Mouse (Mus musculus) frontal cortex, postnatal 25 days (tissue): ENCODE data around the gene Nelfb.

Experiments
- DNase-seq, 2 experiments: peaks; one replicate each; pipeline ENCODE4 v3.0.0; 2022; ENCODE audit warnings: low spot score in 2 of 2

Gene Nelfb

GRCm38 (mm10) chr2:25175690-25176078, 35.6 kb downstream of the Nelfb start:
- no peak for DNase-seq

- no peak for DNase-seq
These were observed 36.2 kb downstream of the Nelfb start for GRCm38 (mm10) chr2:25174866-25175689.

- DNase-seq, result no peak
These were observed 37.5 kb downstream of the Nelfb start for GRCm38 (mm10) chr2:25173821-25174220.

- DNase-seq, result no peak
These were observed 38.7 kb downstream of the Nelfb start for GRCm38 (mm10) chr2:25172629-25173028.

DNA sequence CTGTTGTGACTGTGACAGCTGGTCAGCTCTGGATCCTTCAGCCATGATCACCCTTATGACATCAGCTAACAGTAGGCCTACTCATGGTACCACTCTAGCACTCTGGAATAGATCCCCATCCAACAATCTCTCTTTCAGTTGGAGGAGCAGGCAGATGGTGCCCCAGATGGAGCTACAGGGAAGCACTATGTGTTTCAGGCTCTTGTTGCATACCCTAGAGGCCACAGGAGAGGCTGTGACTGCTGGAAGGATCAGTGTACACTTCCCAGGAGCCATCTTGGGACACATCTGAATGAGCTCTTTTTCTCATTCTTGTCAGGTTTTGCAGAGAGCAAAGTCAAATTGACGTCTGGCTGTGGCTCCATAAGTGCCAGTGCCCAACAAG, 39.5 kb downstream of the Nelfb start:
- no peak for DNase-seq

DNA sequence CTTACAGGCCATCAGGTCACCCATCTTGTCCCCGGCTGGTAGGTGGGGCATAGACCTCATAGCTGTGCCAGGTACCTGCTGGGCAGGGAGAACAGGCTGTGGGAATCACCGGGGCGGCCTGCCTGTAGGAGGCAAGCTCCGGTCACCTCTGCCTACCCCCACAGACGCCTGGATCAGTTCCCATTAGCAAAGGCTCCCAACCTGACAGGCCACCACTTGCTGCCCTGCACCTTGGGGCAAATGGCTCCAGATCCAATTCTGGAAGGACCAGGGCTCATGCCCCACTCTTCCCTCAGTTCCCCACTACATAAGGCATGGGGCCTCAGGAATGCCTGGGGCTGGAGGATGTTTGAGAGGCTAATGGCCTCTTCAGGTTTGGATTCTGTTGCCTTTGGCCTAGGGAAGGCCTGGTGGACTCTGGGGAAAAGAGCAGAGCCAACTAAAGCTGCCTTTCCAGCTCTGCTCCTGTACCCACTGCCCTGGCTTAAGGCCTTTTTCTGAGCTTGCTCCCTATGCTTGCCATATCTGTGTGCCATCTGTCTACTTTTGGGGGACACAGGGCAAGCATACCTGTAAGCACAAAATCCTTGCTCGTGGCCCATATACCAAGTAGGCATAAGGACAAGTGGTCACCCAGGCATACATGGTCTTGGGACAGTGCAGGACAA, 40.1 kb downstream of the Nelfb start:
- no peak for DNase-seq

DNA sequence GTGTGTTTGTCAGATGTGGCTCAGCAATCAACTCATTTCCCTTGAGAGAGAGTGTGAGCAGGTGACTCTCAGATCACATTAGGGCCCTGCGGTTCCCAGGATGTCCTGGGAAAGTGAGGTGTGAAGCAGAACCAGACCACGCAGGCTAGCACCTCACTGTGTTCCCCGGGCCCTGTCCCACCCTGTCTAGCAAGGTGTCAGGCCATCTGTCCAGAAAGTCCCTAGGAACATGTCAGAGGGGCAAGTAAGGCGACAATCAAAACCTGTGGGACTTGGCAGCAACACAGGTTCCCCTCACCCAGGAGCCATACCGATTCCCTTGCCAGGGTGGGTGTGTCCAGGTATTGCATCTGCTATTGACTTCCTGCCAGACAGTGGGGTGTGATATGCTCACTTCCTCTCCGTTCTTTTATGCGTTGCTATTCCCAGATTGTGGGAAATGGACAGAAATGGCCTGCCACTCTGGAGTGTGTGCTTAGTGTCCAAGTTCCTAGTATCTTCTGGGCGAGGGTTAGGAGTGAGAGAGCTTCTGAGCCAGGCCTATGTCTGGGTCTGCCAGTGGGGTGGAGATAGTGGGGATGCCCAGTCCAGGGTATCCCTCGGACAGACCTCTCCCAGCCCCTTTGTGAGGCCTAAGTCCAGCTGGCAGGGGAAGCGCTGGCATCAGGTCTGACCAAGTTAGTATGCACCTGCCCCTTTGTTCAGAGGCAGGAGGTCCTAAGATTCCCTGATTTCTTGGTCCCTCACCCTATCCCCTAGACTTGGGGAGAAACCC, 40.8 kb downstream of the Nelfb start:
- no peak for DNase-seq

- DNase-seq, result no peak
These were observed 41.5 kb downstream of the Nelfb start for GRCm38 (mm10) chr2:25169778-25170177.

- DNase-seq, result no peak
These were observed 42.7 kb downstream of the Nelfb start for GRCm38 (mm10) chr2:25168665-25168978.

- peak in 1 of 2 experiments; percentile 8 for DNase-seq
These were observed 43.2 kb downstream of the Nelfb start for GRCm38 (mm10) chr2:25167919-25168664.

GRCm38 (mm10) chr2:25167481-25167880, 43.8 kb downstream of the Nelfb start:
- DNase-seq, result no peak

- no peak for DNase-seq
These were observed 53.6 kb downstream of the Nelfb start for GRCm38 (mm10) chr2:25157655-25158054.

GRCm38 (mm10) chr2:25156990-25157389, 54.3 kb downstream of the Nelfb start:
- DNase-seq, result no peak

DNA sequence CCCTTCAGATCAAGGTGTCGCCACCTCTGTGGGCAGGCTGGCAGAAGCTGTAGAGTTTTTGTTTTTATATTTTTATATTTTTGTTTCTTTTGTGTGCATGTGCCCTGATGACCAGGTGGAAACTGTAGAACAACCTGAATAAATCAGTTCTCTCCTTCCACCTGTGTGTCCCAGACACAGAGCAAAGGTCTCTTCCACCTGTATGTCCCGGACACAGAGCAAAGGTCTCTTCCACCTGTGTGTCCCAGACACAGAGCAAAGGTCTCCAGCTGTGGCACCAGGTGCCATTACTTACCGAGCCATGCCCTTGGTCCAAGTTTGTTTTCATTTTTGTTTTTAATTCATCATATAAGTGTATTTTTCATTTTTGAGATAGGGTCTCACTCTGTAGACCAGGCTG, 55.1 kb downstream of the Nelfb start:
- DNase-seq, result no peak

GRCm38 (mm10) chr2:25151280-25151956, 59.9 kb downstream of the Nelfb start:
- no peak for DNase-seq
